Mouse (Mus musculus): ENCODE measurements around the gene Ears2. TPM values are rescaled to one million over a fixed set of nuclear protein-coding genes. Genes with fewer than 3 reads are reported as not detected.
A peak's percentile ranks its signal among the peaks of the same experiment; 100 is the strongest.
"Not testable (repeated sequence)": the region's sequence is repeated elsewhere in the genome, so short reads cannot be mapped to it uniquely, and the experiment has no call there.

Gene Ears2
- 10 to 100 TPM; 12.3 to 13.4 TPM for total RNA-seq (2021)
- long read RNA-seq, experiment 1, transcript Ears2-201 (9 exons, 2,046 nt): major isoform, 17 of 22 reads
- long read RNA-seq, experiment 1, partial matches to known transcripts: 2 of 22 reads
- long read RNA-seq, experiment 1, other reads (novel, unspliced or antisense): 3 of 22 reads
- long read RNA-seq, experiment 2, transcript Ears2-201 (9 exons, 2,046 nt): major isoform, 8 of 12 reads
- long read RNA-seq, experiment 2, partial matches to known transcripts: 2 of 12 reads
- long read RNA-seq, experiment 2, other reads (novel, unspliced or antisense): 2 of 12 reads

DNA sequence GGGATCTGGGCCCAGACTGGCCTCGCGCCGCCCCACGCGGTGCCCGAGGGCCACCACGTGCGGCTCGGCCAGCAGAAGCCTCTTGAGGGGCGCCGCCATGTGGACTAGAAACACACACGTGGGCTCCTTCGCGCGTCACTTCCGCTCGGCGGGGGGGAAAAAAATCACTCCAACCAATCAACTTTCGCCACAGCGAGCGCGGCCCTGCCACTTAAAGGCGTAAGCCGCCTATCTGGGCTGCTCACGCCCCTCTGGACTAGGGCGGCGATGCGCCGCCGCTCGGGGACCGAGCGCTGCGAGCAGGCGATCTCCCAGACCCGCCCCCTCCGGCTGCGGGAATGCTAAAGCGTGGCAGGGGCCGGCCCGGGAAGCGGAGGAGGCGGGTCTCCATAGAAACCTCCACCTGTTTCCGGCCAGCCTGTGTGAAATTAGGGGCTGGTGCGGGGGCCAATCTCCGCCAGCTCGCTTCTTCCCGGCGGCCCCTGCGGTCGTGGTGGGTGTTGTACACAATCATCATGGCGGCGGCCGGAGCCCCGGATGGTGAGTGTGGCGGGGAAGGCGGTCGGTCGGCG is at the start of gene Ears2, which contains the start of gene Ubfd1:
TSS of gene Ears2 (minus strand) at position 319 of the 572 bp plus-strand sequence.
TSS of gene Ubfd1 (plus strand) at position 231 of the 572 bp plus-strand sequence.
- DNase-seq: peak; percentile 97 to 99

DNA sequence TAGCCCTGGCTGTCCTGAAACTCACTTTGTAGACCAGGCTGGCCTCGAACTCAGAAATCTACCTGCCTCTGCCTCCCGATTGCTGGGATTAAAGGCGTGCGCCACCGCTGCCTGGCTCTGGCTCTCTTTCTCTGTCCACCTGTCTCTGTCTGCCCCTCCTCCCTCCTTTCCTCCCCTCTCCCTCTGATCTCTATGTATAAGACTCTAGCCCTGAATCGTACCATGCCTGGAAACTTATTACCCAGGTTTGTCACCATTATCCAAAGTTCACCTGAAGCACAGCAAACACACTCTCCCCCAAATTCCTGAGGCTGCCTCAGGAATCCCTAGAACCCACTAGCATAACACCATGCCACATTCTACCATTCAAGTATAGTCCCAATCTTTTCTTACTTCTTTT is 41.1 kb upstream of the Ears2 start:
- DNase-seq: no peak

DNA sequence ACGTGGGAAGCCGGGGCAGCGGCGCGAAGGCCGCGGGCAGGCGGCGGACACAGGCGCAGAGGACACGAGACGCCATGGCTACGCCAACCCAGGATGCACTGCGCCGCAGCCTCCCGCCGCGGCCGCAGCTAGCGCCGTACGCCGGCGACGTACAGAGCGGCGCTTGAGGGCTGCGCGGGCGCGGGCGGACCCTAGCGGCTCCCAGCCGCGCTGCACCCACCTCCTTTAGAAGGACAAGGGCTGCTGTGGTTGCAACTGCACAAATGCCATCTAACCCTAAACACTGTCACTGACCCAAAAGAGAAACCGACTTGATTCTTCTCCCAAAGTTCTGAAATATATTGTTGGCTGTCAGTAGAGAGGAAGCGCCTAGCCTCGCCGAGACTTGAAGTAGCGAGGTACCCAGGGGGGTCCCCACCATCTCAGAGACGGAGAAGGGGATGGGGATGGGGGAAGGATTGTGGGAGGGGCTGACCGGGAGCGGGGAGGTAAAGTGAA is 34.7 kb upstream of the Ears2 start, which contains the start of gene Ndufab1:
TSS of gene Ndufab1 (minus strand) at position 140 of the 498 bp plus-strand sequence.
- DNase-seq: peak; percentile 88 to 91

DNA sequence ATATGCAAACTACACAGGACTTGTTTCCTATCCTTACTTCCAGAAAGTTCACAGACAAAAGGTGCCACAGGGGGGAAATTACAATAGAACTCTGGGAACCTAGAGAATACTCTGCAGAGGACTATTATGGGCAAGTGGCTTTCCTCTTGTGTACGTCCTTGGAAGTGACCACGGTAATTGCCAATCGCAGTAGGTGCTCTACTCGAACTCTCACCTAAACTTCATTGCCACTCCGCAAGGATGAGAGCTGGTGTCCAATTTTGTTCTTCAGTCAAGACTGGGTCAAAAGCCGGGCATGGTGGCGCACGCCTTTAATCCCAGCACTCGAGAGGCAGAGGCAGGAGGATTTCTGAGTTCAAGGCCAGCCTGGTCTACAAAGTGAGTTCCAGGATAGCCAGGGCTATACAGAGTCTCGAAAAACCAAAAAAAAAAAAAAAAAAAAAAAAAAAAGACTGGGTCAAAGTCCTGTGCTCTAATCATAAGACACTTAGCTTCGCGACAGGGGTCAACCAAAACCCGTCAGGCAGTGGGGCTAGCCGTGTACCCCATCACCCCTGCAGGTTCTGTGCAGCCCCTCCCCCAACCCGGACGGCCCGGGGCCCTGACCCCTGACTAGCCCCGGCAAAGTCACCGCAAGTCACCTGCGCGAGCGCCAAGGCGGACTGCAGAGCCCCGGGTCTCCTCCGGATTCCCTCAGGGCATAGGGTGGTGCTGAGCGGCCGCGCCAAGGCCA is 34.1 kb upstream of the Ears2 start:
- not testable (repeated sequence) for DNase-seq

DNA sequence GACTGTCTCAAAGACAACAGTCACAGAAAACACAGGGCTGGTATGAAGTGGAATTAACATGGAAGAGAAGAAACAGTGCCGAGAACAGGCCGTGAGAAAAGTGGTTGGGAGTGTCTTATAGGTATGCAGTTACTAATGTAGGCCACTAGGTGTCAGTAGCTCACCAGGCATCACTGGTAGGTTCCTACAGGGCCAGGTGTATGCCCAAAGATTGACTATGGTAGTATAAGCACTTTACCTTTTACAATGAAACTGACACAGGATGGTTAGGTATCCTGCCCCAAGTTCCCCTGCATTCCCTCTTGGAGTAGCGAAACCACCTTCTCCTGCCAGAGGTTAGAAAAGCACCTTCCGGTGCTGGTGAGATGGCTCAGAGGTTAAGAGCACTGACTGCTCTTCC is 32.2 kb upstream of the Ears2 start:
- DNase-seq: peak; percentile 34 to 52

DNA sequence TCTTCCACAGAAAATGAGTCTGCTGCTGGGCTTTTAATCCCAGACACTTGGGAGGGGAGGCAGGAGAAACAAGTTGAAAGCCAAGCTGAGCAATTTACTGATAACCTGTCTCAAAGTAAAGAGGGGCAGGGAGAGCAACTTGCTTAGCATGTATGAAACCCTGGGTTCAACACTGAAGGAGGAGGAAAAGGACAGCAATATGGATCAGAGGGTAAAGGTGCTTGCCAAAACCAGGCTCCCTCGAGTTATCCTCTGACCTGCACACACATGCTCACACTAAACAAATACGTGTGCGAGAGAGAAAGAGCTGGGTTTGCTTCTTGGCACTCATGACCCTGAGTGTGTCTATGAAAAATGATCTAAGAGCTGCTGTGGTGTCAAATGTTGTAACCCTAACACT is 30.9 kb upstream of the Ears2 start:
- no peak for DNase-seq

DNA sequence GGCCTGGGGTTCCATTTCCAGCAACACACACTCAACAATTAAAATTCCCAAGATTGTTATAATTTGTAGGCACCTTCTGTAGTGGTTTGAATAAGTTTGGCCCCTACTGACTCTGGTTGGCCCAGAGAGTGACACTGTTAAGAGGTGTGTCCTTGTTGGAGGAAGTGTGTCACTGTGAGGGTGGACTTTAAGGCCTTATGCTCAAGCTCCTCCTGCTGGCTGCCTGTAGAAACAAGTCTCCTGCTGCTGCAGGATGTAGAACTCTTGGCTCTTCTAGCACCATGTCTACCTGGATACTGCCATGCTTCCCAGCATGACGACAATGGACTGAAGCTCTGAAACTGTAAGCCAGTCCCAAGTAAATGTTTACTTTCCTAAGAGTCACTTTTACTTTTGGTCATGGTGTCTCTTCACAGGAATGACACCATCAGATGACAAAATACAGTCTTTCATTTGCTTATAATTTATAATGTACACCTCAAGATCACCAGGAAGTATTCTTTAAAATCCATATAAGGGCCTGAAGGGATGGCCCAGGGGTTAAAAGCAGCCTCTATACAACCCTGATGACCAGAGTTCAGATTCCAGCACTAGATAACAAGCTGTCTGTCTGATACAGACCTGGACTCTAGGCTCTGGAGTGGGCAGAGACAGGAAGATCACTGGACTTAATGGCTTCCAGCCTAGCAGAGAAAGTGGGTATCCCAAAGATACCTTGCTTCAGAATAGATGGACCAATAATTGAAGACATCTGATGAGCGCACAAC is 27.7 kb upstream of the Ears2 start:
- no peak for DNase-seq

DNA sequence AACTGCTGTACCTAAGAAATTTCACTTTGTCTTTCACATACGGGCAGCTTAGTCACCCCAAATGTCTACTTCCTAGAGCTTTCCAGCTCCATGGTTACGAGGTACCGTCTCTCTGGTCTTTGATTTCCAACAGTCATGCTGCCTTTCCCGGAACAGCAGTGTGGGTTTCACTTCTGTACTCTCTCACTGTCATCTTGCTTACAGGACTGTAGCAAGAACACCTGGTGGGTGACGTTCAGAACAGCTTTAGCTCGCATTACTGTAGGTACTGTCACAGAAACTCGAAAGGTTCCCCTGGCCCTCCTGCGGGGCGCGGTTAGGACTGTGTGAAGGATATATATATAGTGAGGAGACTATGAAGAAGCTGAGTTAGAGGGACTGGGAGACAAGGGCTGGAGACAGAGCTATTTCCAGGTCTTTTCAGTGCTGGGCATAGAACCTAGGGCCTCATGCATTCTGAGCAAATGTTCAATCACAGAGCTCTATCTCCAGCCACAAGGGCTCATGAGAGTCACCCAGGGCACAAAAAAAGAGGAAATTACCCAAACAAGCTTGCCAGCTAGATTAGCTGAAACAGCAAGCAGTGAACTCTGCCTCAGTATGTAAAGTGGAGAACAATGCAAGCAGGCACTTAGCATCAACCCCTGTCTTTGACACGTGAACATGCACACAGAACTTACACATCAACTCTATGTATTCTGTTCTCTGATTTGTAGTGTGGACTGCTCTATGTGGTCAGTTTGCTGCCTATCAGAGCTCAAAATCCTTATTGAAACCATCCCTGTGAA is 20.3 kb upstream of the Ears2 start:
- DNase-seq: no peak

DNA sequence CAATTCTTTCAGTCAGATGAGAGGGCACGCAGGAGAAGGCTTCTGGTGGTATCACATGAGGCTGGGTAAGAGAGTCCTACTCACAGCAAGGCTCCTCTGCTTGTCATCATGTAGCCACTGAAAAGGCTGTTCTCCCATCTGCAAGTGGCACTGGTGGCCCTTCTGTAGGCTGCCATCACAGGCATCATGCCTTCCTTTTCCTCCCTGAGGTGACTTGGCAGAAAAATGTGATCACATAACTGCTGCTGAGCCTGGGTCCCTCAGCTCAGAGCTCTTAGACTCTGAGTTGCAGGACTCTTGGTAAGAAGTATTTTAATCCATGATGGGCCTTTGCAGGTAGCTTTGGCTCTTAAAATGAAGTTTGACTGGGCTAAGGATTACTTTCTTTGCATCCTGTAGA is 14.0 kb upstream of the Ears2 start:
- no peak for DNase-seq

DNA sequence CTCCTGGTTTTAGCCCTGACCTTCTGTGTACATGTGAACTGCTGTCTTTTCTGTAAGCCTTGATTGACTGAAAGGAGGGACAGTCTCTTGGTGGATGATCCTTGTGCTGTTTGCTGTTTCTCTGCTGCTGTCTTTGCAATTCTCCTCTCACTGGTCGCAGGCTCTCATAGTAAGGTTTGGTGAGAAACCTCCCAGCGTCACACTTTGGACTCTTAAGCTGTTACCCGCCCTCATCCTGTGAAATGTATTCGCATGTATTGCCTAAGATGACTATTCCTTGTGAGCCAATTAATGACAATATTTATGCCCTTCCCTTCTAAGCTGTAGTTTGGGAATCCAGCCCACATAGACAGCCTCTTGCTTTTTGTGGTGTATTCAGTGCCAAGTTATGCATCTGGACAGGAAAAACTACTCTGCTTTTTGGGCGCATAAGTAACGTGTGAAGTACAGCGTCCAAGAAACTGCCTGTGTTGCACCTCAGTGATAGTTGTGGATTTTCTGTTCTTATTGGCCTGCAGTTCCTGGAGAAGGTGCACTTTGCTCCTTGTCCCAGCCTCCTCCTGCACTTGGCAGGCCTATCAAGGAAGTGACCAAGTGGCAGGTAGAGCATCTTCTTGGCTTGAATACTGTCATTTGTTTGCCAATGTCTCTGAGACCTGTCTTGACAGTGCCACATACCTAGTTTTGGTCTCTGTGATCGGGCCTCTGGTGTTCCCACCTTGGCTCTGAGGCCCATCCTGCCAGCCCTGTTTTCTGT is 12.9 kb upstream of the Ears2 start:
- no peak for DNase-seq

DNA sequence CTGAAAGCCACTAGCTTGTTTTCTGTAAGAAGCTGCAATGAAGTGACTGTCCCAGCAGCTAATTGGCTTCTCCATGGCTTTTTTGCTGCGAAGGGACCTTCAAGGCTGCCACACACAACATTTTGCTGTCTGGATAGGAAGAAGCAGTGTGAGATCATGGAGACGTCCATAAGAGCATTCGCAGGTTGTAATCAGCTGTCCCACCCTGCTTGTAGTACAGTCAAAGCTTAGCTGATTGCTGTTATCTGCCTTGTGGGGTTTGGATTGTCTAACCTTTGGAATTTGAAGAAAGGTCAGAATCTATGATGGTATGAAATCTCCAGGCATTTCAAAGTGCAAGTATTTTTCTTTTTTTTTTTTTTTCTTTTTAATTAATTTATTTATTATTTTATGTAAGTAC is 7.3 kb upstream of the Ears2 start:
- DNase-seq: no peak

DNA sequence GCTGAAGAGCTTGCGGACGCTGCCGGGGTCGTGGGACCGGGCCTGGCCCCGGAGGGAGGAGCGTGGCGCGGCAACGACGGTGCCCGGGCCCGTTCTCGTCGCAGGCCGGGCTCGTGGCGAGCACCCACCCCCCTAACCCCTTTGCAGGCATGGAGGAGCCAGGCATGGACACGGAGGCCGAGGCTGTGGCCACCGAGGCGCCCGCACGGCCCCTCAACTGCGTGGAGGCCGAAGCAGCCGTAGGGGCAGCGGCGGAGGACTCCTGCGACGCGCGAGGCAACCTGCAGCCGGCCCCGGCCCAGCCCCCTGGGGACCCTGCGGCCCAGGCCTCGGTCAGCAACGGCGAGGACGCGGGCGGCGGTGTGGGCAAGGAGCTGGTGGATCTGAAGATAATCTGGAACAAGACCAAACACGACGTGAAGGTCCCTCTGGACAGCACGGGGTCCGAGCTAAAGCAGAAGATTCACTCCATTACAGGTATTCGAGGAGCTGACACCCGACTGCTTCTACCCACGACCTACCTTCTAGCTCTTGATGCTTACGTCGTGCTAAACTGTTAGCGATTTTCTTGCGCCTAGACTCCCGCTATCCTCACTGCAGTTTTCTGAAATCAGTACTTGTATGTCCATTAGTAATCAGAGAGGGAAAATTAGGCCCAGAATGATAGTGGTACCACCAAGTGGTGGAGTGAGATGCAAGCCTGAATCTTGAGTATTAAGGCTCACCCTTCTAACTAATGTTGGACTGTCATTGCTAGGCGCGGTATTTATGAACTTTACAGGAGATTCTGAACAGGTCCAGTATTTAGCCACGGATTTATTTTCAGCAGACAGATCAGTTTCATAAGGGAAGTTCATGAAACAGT is 686 bp upstream of the Ears2 start:
- DNase-seq: peak in 1 of 2 experiments; percentile 39

DNA sequence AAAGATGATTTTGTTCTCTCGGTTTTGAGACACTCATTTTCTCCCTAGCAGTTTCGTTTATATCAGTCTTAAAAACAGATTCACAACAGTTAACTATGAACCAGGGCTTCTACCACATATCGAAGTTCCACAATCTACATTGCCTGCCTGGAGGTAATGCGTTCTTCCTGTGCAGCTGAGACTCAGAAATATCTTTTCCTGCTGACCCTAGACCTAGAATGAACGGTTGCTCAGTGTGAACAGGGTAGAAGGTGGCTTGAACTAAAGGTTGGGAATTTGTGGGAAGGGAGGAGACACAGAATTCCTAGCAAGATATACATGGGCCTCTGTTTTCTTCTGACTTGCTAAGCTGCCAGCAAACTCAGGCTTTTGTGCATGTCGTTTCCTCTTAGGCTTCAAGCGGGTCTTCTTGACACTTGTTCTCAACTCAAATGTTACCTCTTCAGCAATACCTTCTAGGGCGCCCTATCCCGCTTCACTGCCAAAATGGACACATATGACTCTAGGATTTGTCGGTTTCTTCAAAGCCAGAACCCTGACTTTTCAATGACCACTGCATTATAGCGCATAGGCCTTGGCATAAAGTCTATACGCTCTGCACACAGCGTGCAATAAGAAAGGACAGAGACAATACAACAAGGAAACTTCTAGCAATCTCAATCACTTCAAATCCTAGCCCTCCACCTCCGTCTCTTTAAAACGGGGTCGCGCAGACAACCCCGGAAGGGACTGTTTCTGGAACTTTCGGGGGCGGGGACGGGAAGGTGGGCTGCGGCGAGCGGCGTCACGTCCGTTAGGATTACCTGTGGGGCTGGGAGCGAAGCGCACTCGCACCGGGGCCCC is 740 bp downstream of the Ears2 start:
- DNase-seq: no peak

DNA sequence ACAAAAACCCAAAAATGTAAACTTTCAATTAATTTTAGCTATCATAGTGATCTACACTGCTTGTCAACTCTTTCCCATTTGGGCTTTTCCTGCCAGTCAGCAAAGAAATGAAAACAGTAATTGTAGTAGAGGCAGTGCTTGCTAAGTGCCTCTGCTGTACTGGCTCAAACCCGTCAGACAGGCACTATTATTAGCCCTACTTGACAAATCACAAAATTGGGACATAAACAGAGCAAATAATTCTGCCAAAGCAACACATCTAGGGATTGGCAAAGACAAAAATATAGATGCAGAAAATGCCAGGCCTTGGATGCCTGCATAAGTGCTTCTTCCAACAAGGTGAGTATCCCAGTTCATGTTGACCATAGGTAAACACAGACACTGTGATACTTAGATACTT is 1.4 kb downstream of the Ears2 start:
- DNase-seq: no peak

DNA sequence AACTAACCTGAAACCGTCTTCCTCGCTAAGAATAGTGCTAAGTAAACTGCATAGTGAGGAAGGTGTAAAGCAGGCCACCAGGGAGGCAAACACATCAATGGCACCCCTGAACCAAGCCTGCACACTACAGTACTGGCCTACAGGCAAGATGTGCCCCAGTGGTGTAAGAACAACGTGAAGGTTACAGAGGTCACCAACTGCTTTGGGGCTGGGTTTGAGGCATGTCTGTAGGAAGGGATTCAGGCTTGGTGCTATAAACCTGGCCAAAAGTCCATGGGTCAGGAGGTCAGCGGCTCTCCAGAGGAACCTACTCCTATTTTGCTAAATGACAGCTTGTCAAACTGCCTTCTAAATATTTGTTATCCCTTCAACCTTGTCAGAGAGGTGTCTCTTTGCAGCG is 10.4 kb downstream of the Ears2 start:
- DNase-seq: no peak

DNA sequence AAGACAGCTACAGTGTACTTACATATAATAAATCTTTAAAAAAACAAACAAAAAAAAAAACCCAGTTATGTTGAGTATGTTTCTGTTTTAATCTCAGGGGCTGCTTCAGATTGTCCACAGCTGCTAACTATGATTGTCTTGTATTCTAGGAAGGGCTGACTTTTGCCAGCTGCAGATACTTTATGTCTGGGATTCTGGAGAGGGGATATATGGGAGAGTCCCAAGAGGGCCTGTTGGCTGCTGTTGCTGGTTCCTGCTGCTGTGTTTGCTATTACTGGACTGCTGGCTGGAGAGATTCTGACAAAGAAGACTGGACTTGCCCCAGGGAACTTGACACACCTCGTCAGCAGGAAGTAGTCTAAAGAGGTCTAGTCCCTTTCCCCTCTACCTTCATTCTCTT is 16.2 kb downstream of the Ears2 start:
- no peak for DNase-seq

DNA sequence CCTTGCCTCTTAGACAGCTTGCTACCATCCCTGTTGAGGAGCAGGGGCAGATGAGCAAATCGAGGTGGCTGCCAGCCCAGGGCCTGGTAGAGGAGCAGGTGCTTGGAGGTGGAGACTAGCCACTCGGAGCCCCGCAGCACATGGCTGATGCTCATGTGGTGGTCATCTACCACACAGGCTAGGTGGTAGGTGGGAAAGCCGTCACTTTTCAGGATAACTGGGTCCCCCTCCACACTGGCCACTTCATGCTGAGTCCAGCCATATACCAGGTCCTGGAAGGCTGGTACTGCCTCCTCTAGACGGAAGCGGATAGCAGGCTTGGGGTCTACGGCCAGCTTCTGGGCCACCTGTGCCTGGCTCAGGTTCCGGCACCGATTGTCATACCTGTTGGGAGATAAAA is 18.9 kb downstream of the Ears2 start:
- DNase-seq: no peak

DNA sequence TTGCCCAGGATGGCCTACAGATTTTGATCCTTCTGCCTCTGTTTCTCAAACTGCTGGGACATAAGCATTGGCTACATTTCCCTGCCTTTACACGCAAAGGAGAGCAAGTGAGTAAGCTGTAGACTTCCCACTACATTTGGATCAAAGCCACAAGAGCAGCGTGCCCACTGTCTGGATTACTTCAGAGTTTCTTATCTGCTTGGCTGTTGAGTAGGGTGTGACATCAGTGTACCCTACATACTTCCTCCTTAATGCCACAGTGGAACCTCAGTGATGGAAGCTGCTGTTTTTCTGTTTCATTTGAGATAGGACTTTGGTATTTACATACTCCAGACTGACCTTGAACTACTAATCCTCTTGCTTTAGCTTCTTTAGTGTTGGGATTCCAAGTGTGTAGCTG is 20.2 kb downstream of the Ears2 start:
- DNase-seq: no peak

DNA sequence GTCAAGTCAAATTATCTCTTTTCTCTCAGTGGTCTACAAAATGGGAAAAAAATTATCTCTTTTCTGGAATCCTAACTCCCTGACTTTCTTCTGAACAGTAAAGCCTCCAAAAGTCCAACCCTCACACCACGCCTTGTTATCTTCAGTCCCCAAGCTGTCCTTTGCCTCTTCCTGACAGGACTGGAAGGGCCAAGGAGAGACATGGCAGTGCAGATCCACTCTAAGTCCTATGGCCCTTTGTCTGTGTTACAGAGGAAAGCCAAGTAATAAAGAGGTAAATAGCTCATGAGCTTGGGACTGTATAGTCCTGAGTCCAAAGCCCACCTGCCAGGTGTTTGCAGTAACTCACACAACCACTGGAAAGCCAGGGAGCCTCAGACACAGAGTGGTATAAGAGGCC is 21.4 kb downstream of the Ears2 start:
- peak in 1 of 2 experiments; percentile 24 for DNase-seq

Data from heart, adult 18-20 months (tissue).